18 mouse cellular contexts compared by ENCODE assay signal in the genomic region with DNA sequence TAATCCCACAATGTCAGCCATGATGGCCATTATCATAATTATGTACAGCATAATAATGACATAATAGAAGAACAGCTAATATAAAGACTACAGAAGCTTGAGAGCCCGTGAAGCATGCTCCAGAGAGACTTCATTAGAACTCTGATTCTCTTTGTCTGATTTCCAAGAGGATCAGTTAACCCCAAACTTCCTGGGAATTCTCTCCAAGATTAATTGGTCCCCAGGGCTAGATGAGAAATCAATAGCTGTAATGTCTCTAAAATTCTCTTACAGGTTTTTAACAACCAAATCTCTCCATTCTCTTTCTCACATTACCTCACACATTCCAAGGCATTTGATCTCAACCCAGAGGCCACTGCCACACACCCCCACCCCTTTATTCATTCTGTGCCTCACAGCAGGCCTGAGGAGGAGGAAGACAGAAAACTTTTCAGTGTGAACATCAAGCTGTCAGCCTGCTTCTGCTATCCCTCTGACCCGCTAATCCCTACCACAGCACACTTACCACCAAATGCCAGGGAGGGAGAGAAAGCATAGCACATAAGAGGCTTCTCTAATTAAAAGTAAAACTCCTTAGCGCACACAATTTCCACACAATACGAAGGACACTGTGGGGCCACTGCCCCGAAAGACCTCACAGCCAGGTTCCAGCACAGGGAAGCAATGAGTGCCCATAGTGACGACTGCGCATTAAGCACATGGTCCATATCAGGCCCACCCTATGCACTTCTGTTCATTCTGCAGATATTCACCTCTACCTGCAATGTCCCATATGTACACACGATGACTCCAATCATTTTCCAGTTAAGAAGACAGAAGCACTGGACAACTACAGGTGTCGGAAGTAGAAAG.
A peak's percentile ranks its signal among the peaks of the same experiment; 100 is the strongest.
DNase-seq lines count a peak whose midpoint lies in the region; ATAC-seq and TF ChIP-seq lines count a peak whose summit lies in the region.
"Had no signal": no experiment of that assay in that cellular context is flagged by ENCODE, and none has a peak within 500 bp of the region (broad histone marks: within the 10 kb centered on the region; RNA-seq: fewer than 3 reads in every experiment).

No protein-coding gene starts in this region.

- no peak overlapping the region for H3K4me2 ChIP-seq in forebrain, postnatal 0 days (ENCODE audit: low read depth)
- H3K4me2 ChIP-seq in forebrain, embryonic 14.5 days (ENCODE audit: low read length), result no peak overlapping the region
- no peak overlapping the region for H3K4me2 ChIP-seq in hindbrain, postnatal 0 days (ENCODE audit: low read depth, low read length)
- H3K4me2 ChIP-seq: embryonic facial prominence, embryonic 15.5 days; intestine, embryonic 15.5 days had no signal

- H3K9ac ChIP-seq in forebrain, postnatal 0 days, result no peak overlapping the region
- H3K9ac ChIP-seq in forebrain, embryonic 14.5 days (ENCODE audit: low read length), result no peak overlapping the region
- H3K9ac ChIP-seq in hindbrain, postnatal 0 days (replicated peaks; ENCODE audit: low read length), result no peak overlapping the region
- H3K9ac ChIP-seq: embryonic facial prominence, embryonic 15.5 days; intestine, embryonic 15.5 days; liver, embryonic 14.5 days had no signal

- peak overlapping the region; percentile 68 for H3K27ac ChIP-seq in forebrain, embryonic 10.5 days
- no peak overlapping the region for H3K27ac ChIP-seq in forebrain, postnatal 0 days (ENCODE audit: low read depth, low read length)
- no peak overlapping the region for H3K27ac ChIP-seq in forebrain, embryonic 14.5 days (ENCODE audit: low read depth, low read length)
- H3K27ac ChIP-seq in hindbrain, postnatal 0 days, result no peak overlapping the region
- no peak overlapping the region for H3K27ac ChIP-seq in layer of hippocampus, adult 2 months
- no peak overlapping the region for H3K27ac ChIP-seq in heart, embryonic 10.5 days
- H3K27ac ChIP-seq: embryonic facial prominence, embryonic 15.5 days; intestine, embryonic 15.5 days; liver, embryonic 14.5 days had no signal

- H3K27me3 ChIP-seq in forebrain, embryonic 10.5 days (ENCODE audit: poor library complexity, severe bottlenecking), result peaks cover 6% of the 10 kb centered on the region; the same call in 1 of the 2 replicates
- H3K27me3 ChIP-seq in forebrain, postnatal 0 days (ENCODE audit: insufficient read depth, low read length), result no peaks in the 10 kb centered on the region
- H3K27me3 ChIP-seq in forebrain, embryonic 14.5 days (replicated peaks; ENCODE audit: control insufficient read depth, insufficient read depth, low read length), result no peaks in the 10 kb centered on the region
- H3K27me3 ChIP-seq in hindbrain, postnatal 0 days (ENCODE audit: insufficient read depth, low read length), result no peaks in the 10 kb centered on the region
- no peaks in the 10 kb centered on the region for H3K27me3 ChIP-seq in heart, embryonic 10.5 days (ENCODE audit: insufficient read depth, poor library complexity, severe bottlenecking)
- H3K27me3 ChIP-seq: CH12.LX; embryonic facial prominence, embryonic 15.5 days; intestine, embryonic 15.5 days had no signal

- peak; percentile 58 for DNase-seq in forebrain, embryonic 10.5 days (ENCODE audit: extremely low spot score, low spot score)
- no peak for DNase-seq in forebrain, postnatal 0 days
- peak; percentile 53 for DNase-seq in forebrain, embryonic 14.5 days (ENCODE audit: low spot score)
- DNase-seq in hindbrain, postnatal 0 days (ENCODE audit: low spot score), result no peak
- DNase-seq in retina, embryonic 14.5 days (ENCODE audit: low spot score), result peak; percentile 53
- DNase-seq in layer of hippocampus, adult 2 months (ENCODE audit: low spot score in 2 of 2), result no peak
- DNase-seq in heart, embryonic 10.5 days (ENCODE audit: low spot score), result no peak
- no peak for DNase-seq in kidney, adult 9 months
- DNase-seq: cerebellum, adult 2 months; kidney, postnatal 36 days; layer of hippocampus, postnatal 36 days; lung, postnatal 10 days; right cerebral cortex, postnatal 25 days had no signal

- peaks cover 42% of the 10 kb centered on the region for H3K4me1 ChIP-seq in forebrain, embryonic 10.5 days
- H3K4me1 ChIP-seq in forebrain, postnatal 0 days (ENCODE audit: insufficient read depth), result 0 out of 2 replicates have a peak, but pooled peaks cover 5% of the 10 kb centered on the region
- no peaks in the 10 kb centered on the region for H3K4me1 ChIP-seq in forebrain, embryonic 14.5 days (ENCODE audit: control insufficient read depth, insufficient read depth, low read length)
- H3K4me1 ChIP-seq in hindbrain, postnatal 0 days (ENCODE audit: insufficient read depth, low read length), result no peaks in the 10 kb centered on the region
- H3K4me1 ChIP-seq in heart, embryonic 10.5 days, result no peaks in the 10 kb centered on the region
- H3K4me1 ChIP-seq: intestine, embryonic 15.5 days had no signal

- no peak for TF ChIP-seq CTCF in forebrain, postnatal 0 days (IDR thresholded peaks at IDR 0.05; ENCODE audit: low read depth)
- no peak for TF ChIP-seq CTCF in hindbrain, postnatal 0 days (IDR thresholded peaks at IDR 0.05; ENCODE audit: low read depth)
- no peak for TF ChIP-seq CTCF in layer of hippocampus, adult 2 months (conservative IDR thresholded peaks at IDR 0.05)

- peaks cover 18% of the 10 kb centered on the region; the same call in 1 of the 2 replicates for H3K9me3 ChIP-seq in forebrain, embryonic 10.5 days
- H3K9me3 ChIP-seq in forebrain, postnatal 0 days (ENCODE audit: low read length), result 0 out of 2 replicates have a peak, but pooled peaks cover 4% of the 10 kb centered on the region
- H3K9me3 ChIP-seq in forebrain, embryonic 14.5 days (replicated peaks; ENCODE audit: control insufficient read depth, low read length), result peaks cover 7% of the 10 kb centered on the region; the same call in 1 of the 2 replicates
- H3K9me3 ChIP-seq in hindbrain, postnatal 0 days (ENCODE audit: low read length), result peaks cover 5% of the 10 kb centered on the region; the same call in 1 of the 2 replicates
- H3K9me3 ChIP-seq in heart, embryonic 10.5 days, result 0 out of 2 replicates have a peak, but pooled peaks cover 3% of the 10 kb centered on the region
- H3K9me3 ChIP-seq: embryonic facial prominence, embryonic 15.5 days; intestine, embryonic 15.5 days had no signal

- 28% methylated on average over 9 of the region's 9 CpGs for WGBS in forebrain, embryonic 10.5 days
- WGBS in forebrain, postnatal 0 days, result 19% methylated on average over 9 of the region's 9 CpGs
- 9% methylated on average over 9 of the region's 9 CpGs for WGBS in forebrain, embryonic 14.5 days
- WGBS in hindbrain, postnatal 0 days, result 51% methylated on average over 9 of the region's 9 CpGs
- 74% methylated on average over 9 of the region's 9 CpGs for WGBS in heart, embryonic 10.5 days

- ATAC-seq in forebrain, postnatal 0 days, result no peak
- ATAC-seq in forebrain, embryonic 14.5 days, result peak; percentile 80
- 0 out of 2 replicates have a peak, but pooled peaks have one; percentile 35 for ATAC-seq in hindbrain, postnatal 0 days
- ATAC-seq: intestine, embryonic 15.5 days; Patski had no signal

- H3K4me3 ChIP-seq in forebrain, embryonic 10.5 days, result peak overlapping the region; percentile 16; the same call in 1 of the 2 replicates
- H3K4me3 ChIP-seq in forebrain, postnatal 0 days (ENCODE audit: low read depth, low read length), result no peak overlapping the region
- H3K4me3 ChIP-seq in forebrain, embryonic 14.5 days (ENCODE audit: low read depth, low read length), result no peak overlapping the region
- H3K4me3 ChIP-seq in hindbrain, postnatal 0 days (ENCODE audit: low read length), result no peak overlapping the region
- no peak overlapping the region for H3K4me3 ChIP-seq in layer of hippocampus, adult 2 months
- H3K4me3 ChIP-seq in heart, embryonic 10.5 days, result no peak overlapping the region
- H3K4me3 ChIP-seq: embryonic facial prominence, embryonic 15.5 days; intestine, embryonic 15.5 days had no signal

- H3K36me3 ChIP-seq in forebrain, embryonic 10.5 days (replicated peaks), result no peaks in the 10 kb centered on the region
- no peaks in the 10 kb centered on the region for H3K36me3 ChIP-seq in forebrain, postnatal 0 days (ENCODE audit: insufficient read depth)
- H3K36me3 ChIP-seq in forebrain, embryonic 14.5 days (ENCODE audit: control insufficient read depth, insufficient read depth, low read length), result no peaks in the 10 kb centered on the region
- H3K36me3 ChIP-seq in hindbrain, postnatal 0 days (ENCODE audit: insufficient read depth, low read length), result no peaks in the 10 kb centered on the region
- H3K36me3 ChIP-seq in heart, embryonic 10.5 days, result no peaks in the 10 kb centered on the region
- H3K36me3 ChIP-seq: embryonic facial prominence, embryonic 15.5 days; intestine, embryonic 15.5 days had no signal

Comparison
In these comparisons a context has a peak if more than half of its experiments do, and no peak if none do; other contexts are left out.
1. DNase-seq: peak in forebrain, embryonic 10.5 days (single experiment), forebrain, embryonic 14.5 days (single experiment) and retina, embryonic 14.5 days (single experiment); none in forebrain, postnatal 0 days (single experiment), hindbrain, postnatal 0 days (single experiment), layer of hippocampus, adult 2 months (0 of 2), heart, embryonic 10.5 days (single experiment) and kidney, adult 9 months (single experiment).